Mouse (Mus musculus): ENCODE results near the gene Aplp2. TPM values are rescaled to one million over a fixed set of nuclear protein-coding genes. Genes with fewer than 3 reads are reported as not detected.

Aplp2 gene
- total RNA-seq, 2 experiments from 2014 or later: 568 to 604 TPM

DNA sequence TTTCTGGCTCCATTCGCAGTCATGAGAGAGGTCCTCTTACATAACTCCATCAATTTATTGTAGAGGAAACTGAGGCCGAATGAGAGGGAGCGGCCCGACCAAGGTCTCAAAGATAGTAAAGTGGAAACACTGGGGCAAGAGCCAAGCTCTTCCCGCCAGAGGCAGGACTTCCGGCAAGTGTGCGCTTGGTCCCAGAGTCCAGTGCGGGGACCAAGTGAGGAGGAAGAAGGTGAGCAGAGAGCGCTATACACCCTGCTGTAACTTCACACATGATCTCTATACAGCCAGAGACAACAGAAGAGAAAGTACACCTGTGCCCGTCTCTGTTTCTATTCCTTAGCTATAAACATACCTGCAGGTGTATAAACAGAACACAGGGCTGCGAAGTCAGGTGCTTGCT, 94.5 kb downstream of the Aplp2 start:
- intact Hi-C loops (cut with DNase I): no loop called here
- TF ChIP-seq CTCF (IDR thresholded peaks at IDR 0.05): no peak
- Histone ChIP-seq H3K27ac (no peak overlapping the region), H3K4me3 (no peak overlapping the region)
- no peak for DNase-seq (ENCODE audit: extremely low spot score in 1 of 2, low spot score in 2 of 2)

DNA sequence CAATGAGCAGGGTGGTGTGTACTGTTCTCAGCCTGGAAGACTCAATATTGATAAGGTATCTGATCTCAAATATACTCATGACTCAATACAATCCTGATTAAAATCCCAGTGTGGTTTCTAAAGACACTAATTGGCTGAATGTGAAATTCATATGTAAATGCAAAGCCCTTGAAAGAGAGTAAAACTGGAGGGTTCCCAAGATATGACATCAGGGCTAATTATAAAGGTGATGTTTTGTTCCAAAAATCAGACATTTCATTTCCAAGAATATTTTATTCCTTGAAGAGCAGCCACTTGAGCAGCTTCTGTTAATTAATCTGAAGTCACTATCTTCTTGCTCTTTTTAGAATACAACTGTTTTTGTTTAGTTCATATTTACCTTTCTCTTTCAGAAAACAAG, 96.0 kb downstream of the Aplp2 start:
- H3K4me3 ChIP-seq: no peak overlapping the region
- no peak for TF ChIP-seq CTCF (IDR thresholded peaks at IDR 0.05)
- H3K27ac ChIP-seq: no peak overlapping the region
- DNase-seq (ENCODE audit: extremely low spot score in 1 of 2, low spot score in 2 of 2): no peak
- intact Hi-C loops (cut with DNase I): no loop called here

DNA sequence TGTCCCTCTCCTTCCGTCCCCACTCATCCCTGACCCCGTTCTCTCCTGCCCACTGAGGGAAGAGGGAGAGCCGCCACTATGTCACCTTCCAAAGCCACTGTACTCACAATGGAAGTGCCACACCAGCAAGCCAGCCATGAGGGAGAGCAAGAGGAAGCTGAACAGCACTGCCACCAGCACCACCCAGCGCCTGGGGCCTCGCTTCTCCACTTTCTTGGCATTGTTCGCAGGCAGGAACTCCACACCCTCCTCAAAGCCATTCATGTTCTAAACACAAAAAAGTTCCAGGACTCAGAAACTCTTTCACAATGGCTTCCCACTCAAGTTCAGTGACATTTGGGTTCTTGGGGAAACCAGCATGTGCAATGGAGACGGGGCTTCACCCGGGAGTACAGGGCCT, 103.2 kb downstream of the Aplp2 start:
- no peak for TF ChIP-seq CTCF (IDR thresholded peaks at IDR 0.05)
- Histone ChIP-seq H3K4me3 (no peak overlapping the region), H3K27ac (no peak overlapping the region)
- DNase-seq (ENCODE audit: extremely low spot score in 1 of 2, low spot score in 2 of 2): no peak
- intact Hi-C loops (cut with DNase I): no loop called here

Other genes starting within 250 kb of the Aplp2 start
- 10 to 100 TPM; 40.4 to 45.2 TPM for gene Zbtb44, start 181.2 kb downstream of the Aplp2 start, total RNA-seq (2021)
- gene St14, start 80.0 kb downstream of the Aplp2 start, total RNA-seq (2021): 1 to 10 TPM in 1 of 2 experiments, under 1 TPM in 1; 0.87 to 1.1 TPM
- gene Prdm10, start 68.7 kb upstream of the Aplp2 start, total RNA-seq (2021): 10 to 100 TPM; 23.1 to 24.5 TPM
- gene Nfrkb, start 174.4 kb upstream of the Aplp2 start, total RNA-seq (2021): 10 to 100 TPM; 31.4 to 33.6 TPM

All from left cerebral cortex, adult 2 months (tissue).